Mouse (Mus musculus) embryo, embryonic 11.5 days (tissue): Measurements from ENCODE around the gene Cwc27.
A peak's percentile ranks its signal among the peaks of the same experiment; 100 is the strongest.

Experiments
- DNase-seq: peaks from one replicate; pipeline ENCODE4 v3.0.0-alpha.2; 2012; ENCODE audit warnings: low read depth, low spot score

Gene Cwc27

DNA sequence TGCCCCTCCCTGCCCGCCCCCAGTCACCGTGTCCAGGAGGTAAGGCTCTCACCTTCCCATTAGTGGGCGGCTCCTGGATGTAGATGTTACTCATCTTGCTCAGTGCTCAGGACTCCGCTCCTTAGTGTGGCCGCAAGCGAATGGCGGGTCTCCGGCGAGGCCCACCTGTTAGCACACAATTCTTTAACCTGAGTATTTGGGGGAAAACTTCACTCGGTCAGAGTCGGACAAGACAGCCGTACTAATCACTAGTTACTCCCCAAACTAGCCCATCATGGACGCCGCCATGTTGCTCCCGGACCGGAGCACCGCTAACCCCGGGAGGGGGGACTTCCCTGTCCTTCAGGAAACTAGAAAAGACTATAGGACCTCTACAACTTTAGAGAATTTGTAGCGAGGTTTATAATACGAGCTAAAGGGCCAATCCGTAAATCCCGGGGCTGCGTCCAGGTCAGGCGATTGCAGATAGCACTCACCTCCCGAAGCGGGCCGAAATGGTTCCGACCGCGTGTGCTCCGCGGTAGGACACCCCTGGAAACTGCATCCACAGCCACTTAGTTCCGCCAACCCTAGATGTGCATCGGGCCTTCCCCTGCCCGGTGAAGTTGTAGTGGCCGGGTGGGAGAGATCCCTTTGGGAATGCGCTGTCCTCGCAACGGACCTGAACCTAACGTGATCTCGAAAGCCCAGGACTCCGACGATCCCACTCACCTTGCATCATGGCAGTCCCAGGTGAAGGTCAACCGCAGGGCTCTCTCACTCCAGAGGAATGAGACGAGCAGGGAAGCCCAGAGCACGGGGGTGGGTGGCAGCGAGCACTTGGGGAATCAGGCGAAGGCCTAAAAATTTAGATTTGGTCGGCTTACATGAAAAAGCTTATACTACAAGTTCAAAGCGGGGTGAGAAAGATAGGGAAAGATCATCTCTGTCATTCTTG, at the start of gene Cwc27:
TSS of gene Cwc27 (minus strand) at position 508 of the 937 bp plus-strand sequence.
- peak; percentile 80 for DNase-seq

DNA sequence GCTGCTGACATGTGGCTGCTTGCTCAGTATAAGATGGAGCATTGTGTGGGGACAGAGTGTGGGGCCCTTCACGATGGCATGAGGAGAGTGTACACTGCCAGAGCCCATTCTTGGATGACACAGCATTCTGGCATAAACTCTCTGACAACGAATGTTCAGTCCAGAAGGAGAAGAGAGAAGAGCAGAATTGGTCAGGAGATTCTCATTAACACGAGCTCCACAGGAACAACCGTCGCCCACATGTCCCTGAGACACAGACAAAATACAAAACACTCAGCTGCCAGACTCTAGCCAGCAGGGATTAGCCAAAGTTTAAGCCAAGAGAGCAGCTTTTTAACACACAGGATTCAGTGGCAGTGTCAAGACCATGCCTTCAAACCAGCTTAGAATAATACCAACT, 49.8 kb upstream of the Cwc27 start:
- DNase-seq, result no peak

DNA sequence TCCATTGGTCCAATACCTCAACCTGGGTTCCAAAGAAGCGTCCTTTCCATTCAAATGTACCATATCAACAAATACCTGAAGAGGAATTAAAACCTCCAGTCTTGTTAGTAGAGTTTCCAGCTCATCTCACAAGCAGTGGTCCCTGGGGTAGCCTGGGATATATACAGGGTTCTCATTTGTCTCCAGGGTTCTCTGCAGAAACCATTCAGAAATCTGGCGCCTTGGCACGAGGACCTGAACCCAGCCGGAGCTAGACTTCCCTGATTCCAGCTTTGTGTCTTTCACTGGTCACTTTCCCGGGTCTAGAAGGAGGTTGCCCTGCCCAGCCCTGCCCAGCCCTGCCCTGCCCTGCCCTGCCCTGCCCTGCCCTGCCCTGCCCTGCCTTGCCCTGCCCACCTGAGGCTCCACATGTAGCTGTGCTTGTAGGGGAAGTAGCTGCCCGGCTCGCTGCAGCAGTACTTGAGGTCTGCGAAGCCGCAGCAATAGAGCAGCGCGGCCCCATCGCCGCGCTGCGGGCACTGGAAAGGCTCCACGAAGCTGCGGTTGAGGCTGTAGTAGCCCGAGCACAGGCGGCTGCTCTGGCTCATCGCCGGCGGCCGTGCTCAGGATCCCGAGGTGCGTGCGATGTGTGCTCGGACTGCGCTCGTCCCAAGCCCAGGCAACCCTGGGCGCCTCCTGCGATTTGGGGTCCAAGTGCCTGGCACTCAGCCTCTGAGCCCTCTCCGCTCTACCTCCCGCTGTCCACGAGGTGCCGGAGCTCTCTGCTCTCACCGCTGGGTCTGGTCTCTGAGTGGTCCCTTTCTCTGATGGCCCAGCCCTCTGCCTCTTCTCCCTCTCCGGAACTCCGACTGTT, 46.4 kb upstream of the Cwc27 start, which contains the start of gene Shisal2b:
TSS of gene Shisal2b (minus strand) at position 767 of the 853 bp plus-strand sequence.
- peak; percentile 29 for DNase-seq

DNA sequence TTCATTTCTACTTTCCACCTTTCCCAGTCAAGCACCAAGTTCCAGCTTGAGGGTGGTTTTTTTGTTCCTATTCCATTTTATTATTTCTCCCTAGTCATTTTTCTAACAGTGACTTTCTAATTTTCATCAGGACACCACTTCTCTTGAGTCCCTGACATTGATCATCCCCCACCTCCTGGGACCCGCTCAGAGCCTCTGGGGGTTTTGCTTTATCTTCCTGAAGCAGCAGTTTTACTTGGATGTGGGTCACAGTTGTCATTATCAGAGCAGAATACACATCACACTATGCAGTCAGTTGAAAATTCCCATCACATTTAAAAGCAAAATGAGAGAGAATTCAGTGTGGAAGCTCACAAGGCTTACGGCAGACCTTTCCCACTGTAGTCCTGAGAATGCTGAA, 36.7 kb upstream of the Cwc27 start:
- no peak for DNase-seq

DNA sequence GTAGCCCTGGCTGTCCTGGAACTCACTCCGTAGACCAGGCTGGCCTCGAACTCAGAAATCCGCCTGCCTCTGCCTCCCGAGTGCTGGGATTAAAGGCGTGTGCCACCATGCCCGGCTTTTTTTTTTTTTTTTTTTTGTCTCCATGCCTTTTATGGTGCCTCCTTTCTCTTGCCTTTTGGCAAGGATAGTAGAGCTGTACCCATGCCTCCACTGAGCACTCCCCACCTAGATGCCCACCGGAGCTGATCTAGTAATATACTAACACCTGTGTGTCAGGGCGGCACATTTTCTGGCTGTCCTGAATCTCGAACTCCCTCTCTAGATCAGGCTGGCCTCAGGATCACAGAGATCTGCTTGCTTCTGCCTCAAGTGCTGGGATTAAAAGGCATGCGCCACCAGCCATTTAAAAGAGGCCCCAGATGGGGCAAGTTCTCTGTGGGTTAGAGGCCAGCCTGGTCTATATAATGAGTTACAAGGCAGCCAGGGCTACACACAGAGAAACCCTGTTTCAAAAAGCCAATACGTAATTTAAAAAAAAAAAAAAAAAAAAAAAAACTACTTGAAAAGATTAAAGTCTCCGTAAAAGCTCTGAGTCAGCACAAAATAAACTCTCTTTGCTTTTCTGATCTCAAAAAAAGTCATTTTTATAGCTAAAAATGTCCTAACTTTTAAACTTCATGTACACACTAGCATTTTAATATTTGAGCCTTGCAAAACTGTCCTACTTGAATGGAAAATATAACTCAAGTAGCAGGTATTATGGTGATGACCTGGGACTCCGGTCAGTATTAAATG, 26.6 kb upstream of the Cwc27 start:
- DNase-seq, result no peak

DNA sequence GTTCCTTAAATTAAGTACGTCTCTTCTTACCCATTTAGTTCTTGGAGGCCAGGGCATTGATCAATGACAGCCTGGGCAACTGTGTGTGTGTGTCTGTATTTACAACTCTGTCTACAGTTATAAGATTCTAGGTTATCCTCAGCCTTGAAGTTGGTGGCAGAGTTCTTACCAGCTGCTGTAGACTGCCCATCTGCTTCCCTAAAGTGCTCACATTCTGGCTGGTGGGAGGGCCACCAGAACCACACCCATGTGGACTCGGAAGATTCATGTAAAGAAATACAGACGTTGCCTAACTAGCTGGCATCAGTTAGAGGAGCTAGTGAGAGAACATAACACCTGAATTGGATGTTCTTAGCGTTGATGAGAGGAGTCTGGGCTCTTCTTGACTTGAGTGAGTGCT, 25.0 kb upstream of the Cwc27 start:
- no peak for DNase-seq

DNA sequence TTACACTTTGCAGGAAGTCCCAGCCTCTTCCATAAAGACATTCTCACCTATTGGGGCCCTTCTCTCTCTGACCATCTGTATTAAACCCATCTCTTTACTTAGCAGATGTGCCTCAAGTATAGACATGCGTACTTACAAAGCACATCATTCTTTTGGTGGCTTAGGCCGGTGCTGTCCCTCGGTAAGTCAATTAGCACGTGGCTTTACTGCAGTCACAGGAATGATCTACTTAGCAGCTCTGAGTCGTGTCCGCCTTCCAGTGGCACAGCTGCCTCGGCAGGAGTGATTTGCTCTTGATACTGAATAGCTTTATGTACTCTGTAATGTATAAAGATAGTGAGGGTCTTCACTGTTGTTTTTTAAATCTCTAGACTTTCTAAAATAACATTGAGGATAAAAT, 20.7 kb upstream of the Cwc27 start:
- no peak for DNase-seq

DNA sequence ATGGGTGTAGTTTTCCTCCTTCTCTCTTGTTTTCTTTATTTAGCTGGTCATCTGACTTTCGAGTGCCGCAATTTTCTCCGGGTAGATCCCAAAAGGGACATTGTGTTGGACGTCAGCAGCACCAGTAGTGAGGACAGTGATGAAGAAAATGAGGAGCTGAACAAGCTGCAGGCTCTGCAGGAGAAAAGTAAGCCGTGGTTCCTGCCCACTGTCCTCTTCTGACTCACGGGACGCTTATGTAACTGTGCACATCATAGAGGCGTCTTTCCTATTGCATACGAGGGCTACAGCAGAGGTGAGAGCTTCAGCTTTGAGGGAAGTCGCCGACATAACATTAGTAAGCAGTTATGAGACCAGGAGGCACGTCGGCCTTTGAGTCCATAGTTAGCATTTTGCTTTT, 15.9 kb upstream of the Cwc27 start:
- DNase-seq, result no peak

DNA sequence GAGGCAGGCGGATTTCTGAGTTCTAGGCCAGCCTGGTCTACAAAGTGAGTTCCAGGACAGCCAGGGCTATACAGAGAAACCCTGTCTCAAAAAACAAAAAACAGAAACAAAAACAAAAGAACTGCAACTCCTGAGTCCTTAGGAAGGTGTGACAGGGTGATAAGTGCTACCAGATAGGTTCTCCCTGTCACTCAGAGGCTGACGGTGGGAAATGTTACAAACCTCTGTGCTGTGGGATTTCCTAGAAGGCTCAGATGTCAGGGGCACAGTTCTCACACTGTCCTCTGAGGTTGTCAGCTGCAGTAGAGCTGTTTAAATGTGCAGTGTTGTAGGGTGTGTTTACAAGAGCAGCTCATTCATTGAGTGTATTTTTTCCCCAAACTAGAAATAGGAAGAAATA, 8.5 kb upstream of the Cwc27 start:
- no peak for DNase-seq

DNA sequence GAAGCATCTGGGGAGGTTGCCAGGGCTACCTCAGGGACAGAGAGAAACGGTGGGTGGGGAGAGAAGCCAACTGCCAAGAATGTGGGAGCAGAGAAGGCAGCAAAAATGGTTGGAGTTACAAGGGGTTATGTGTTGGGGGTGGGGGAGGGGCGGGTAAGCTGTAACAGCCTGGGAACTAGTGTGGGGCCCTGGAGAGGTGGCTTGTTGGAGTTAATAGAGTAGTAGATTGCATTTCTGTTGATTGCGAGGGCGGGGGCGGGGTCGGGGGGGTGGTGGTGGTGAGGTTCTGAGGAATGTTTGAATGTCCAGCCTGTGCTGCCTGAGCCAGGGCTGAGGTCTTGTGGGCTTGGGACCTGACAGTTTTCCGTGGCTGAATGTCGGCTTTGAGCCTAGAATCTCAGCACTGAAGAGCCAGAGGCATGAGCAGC, 5.5 kb upstream of the Cwc27 start:
- DNase-seq, result peak; percentile 27

DNA sequence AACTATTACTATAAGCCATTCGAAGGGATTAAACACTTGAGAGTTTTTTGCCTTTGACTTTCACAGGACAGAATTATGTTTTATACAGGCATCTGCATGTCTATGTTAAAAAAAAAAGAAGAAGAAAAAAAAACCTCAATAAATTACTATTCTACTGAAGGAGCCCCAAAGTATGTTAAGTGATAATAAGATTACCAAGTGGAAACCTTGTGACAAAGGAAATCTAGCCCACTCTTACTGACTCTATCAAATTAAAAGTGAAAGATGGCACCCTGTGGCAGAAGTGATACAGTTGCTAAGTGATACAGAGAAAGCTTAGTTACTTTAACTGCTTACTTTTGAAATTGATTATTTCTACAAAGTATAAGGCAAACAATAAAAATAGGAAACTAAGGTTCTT, 5.0 kb upstream of the Cwc27 start:
- no peak for DNase-seq

DNA sequence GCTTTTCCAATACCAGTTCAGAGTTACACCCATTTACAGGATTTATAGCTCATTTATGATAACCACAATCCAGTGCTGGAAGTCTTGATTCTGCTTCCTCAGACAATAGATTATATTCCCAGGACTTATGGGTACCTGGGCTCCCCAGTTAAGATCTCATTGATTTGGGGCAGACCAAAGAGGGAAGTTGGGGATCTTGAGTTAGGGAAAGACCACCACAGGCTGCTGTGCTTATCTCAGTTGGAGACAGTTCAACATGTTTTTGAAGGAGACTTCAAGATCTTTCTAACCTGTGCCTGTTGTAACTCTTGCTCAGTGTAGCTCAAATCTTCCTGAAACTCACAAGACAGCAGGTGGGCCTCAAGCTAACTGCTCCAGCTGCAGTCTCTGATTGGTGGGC, 4.2 kb upstream of the Cwc27 start:
- DNase-seq, result no peak

DNA sequence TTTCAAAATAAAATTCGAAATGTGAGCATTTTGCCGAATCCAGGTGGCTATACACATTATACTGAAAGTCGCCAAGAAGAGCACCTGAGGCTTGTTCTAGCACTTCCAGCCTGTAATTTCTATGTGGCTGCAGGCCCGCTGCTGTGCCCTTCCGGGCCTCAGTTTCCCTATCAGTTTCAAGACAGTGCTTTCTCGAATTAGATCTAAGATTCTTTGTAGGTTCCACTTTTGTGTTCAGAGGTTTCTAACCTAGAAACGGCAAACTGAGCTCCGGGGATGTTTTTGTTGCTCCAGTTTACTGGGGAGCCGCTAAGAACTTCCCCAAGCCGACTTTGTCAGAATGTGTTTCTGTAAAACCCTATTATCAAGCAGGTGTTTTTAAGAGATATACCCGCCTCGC, 754 bp upstream of the Cwc27 start:
- DNase-seq, result no peak

DNA sequence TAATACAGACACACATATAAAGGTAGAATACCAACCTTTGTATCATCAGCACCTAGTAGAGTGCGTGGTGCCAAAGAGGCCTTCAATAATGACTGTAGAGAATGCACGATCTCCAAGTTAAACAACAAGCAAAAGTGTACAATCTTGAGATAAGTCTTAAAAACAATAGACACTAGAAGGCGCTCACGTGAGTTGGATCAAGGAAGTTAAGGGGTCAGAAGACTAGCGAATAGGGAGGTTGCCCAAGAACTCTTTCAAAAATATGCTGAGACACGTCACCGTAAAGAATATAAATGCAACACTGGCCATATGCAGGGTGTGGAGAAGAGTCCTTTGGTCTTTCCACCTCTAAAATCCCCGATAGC, 690 bp downstream of the Cwc27 start:
- DNase-seq, result no peak

DNA sequence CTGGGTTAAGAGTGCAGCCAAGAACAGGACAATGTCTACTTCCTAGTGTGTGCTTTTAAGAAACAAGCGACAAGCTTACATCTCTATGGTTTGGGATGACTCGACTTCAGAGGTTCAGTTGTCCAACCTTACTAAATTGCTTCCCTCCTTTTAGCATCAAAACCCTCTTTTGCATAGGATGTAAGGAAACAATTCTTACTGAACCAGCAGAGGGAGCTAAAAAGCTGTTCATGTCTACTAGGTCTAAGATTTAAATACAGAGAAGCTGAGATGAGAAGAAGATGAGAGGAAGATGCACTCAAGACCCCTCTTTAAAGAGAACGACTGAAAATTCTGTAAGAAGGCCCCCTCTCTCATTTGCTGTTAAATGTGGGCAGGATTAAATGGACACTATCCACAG, 11.3 kb downstream of the Cwc27 start:
- no peak for DNase-seq

DNA sequence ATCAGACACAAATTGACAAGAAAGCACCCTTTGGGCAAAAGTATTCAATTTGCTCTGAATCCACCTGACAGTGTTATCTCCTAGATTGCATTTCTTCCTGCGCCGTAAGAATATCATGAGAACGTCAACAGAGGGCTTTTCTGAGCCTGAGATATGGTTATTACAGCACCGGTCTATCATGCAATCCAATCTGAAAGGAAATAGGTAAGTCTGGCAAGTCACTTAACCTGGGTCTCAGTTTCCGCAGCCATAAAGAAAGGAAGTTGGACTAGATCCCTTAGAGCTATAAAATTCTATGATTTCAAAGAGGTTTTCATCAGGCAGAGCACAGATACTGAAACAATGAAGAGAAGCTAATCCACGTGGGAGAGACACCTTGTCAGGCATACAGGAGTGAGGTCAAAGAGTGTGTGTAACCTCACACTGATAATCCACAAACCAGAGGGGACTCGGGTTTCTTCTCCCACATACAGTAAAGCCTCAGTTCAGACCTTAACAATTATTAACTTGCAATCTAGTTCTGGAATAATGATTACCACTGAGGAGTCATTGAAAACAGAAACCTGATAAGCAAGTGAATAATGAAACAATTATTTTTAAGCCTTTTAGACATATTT, 17.3 kb downstream of the Cwc27 start:
- DNase-seq, result no peak

DNA sequence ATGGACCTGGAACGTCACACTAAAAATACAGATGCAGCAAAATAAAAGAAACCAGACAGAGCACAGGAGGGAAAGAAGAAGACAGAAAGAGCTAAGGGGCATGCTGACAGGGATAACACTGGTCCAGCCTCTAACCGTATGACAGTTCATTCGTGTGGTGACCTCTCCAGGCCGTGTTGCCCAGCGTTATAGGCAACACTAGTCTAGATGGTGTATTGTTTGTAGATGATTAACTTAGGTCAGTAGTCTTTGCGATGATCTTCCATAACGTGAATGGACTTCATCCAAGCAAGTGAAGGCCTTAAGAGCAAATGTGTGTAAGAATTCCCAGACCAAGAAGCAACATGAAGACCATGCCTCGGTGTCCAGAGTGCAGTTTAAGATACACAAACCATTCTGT, 17.9 kb downstream of the Cwc27 start:
- DNase-seq, result no peak

DNA sequence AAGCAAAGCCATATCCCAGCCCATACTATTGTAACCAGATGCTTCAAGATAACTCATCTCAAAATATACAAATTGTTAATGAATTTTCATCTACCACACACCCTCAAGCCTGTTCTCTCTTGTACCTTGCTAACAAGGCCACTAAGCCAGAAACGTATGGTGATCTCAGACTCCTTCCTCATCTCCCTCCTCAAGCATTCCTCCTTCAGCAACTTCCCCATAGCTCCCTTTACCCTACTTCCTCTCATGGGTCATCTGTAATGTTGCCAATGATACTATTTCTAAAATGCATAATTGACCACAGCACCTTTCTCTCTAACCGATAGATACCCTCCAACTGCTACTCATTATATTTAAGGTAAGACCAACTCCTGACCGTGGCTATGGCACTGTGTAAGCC, 22.5 kb downstream of the Cwc27 start:
- DNase-seq, result no peak

DNA sequence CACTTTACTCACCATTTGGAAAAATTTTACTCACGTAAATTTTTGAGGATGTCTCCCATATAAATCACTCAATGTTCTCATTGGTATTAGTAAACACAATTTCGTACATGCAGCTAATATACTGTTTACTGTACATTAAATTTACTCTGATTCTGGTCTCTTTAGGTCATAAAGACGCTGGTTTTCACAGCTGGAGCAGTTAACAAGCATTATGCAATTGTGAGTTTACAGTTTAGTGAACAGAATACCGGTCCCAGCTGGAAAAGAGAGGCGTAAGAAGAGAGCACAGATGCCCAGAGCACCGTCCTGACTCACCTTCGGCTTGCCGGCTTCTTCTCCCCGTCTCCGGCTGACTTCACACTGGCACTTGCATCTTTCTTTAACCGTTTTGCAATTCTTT, 24.8 kb downstream of the Cwc27 start, which contains the start of gene Srek1ip1:
TSS of gene Srek1ip1 (plus strand) at position 301 of the 400 bp plus-strand sequence.
- no peak for DNase-seq

DNA sequence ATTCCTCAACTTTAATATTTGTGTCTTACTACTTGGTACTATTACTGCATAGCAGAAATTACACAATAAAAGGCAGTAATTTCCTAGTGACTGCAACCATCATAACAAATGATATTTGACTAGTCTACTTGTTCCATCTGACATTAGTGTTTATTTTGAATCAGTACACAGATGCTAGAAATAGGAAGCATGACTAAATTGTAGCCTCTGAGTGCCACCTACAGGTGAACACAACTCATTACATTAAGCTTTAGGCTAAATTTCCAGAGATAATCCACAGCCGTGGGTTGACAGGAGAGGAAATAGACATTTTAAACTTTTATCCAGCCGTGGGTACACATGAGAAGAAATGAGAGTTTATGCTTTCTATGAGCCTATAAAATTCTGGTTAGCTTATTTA, 27.3 kb downstream of the Cwc27 start:
- DNase-seq, result peak; percentile 23

DNA sequence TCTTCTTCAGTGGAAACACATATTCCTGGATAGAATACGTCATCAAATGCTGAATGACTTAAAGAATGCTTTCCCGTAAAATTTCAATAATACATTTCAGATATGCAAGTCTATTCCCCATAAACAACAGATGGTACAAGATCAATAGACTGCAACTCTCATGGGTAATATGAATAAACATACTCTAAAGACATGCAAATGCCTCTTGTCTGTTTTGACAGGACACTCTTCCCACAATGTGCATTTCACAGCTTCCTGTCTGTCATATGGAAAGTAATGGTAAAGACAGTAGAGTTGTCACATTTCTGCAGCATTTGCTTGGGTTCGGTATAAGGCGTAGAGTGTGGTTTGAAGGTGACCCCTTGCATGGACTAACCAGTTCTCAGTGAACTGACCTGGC, 29.7 kb downstream of the Cwc27 start:
- DNase-seq, result no peak
